Mouse (Mus musculus): ENCODE data around the gene Gfod1. TPM values are rescaled to one million over a fixed set of nuclear protein-coding genes. Genes with fewer than 3 reads are reported as not detected.
A peak's percentile ranks its signal among the peaks of the same experiment; 100 is the strongest.

Gene Gfod1
- polyA plus RNA-seq, 1 experiment from 2014 or later: 0.50 TPM

- Histone ChIP-seq H3K9me3 (ENCODE audit: control insufficient read depth) (no peaks in the 10 kb centered on the region), H3K4me1 (replicated peaks; ENCODE audit: control insufficient read depth, insufficient read depth, low read length) (peaks cover 11% of the 10 kb centered on the region), H3K27me3 (replicated peaks; ENCODE audit: control insufficient read depth, insufficient read depth, low read length) (no peaks in the 10 kb centered on the region), H3K36me3 (ENCODE audit: control insufficient read depth, insufficient read depth) (no peaks in the 10 kb centered on the region), H3K4me2 (replicated peaks; ENCODE audit: low read depth) (no peak overlapping the region), H3K9ac (ENCODE audit: low read depth, low read length) (no peak overlapping the region), H3K4me3 (ENCODE audit: low read depth, low read length) (no peak overlapping the region), H3K27ac (ENCODE audit: low read depth, low read length) (no peak overlapping the region)
- ATAC-seq: no peak
- WGBS: 41% methylated on average over 6 of the region's 6 CpGs
- TF ChIP-seq CTCF (IDR thresholded peaks at IDR 0.05; ENCODE audit: low read depth): no peak
Measured at GRCm38 (mm10) chr13:43228141-43228540, 75.8 kb downstream of the Gfod1 start.

- no peaks in the 10 kb centered on the region for H3K27me3 ChIP-seq (replicated peaks; ENCODE audit: control insufficient read depth, insufficient read depth, low read length)
- H3K36me3 ChIP-seq (ENCODE audit: control insufficient read depth, insufficient read depth): no peaks in the 10 kb centered on the region
- no peaks in the 10 kb centered on the region for H3K4me1 ChIP-seq (replicated peaks; ENCODE audit: control insufficient read depth, insufficient read depth, low read length)
- no peak overlapping the region for H3K4me2 ChIP-seq (replicated peaks; ENCODE audit: low read depth)
- no peak overlapping the region for H3K9ac ChIP-seq (ENCODE audit: low read depth, low read length)
- no peak for TF ChIP-seq CTCF (IDR thresholded peaks at IDR 0.05; ENCODE audit: low read depth)
- ATAC-seq: no peak
- H3K27ac ChIP-seq (ENCODE audit: low read depth, low read length): no peak overlapping the region
- no peak overlapping the region for H3K4me3 ChIP-seq (ENCODE audit: low read depth, low read length)
- 85% methylated on average over 10 of the region's 10 CpGs for WGBS
- no peaks in the 10 kb centered on the region for H3K9me3 ChIP-seq (ENCODE audit: control insufficient read depth)
Measured at GRCm38 (mm10) chr13:43226041-43226440, 77.9 kb downstream of the Gfod1 start.

- Histone ChIP-seq H3K9me3 (ENCODE audit: control insufficient read depth) (no peaks in the 10 kb centered on the region), H3K27ac (ENCODE audit: low read depth, low read length) (no peak overlapping the region), H3K9ac (ENCODE audit: low read depth, low read length) (no peak overlapping the region), H3K36me3 (ENCODE audit: control insufficient read depth, insufficient read depth) (no peaks in the 10 kb centered on the region), H3K4me3 (ENCODE audit: low read depth, low read length) (no peak overlapping the region), H3K4me2 (replicated peaks; ENCODE audit: low read depth) (no peak overlapping the region), H3K27me3 (replicated peaks; ENCODE audit: control insufficient read depth, insufficient read depth, low read length) (no peaks in the 10 kb centered on the region), H3K4me1 (replicated peaks; ENCODE audit: control insufficient read depth, insufficient read depth, low read length) (no peaks in the 10 kb centered on the region)
- 78% methylated on average over 5 of the region's 5 CpGs for WGBS
- ATAC-seq: no peak
- TF ChIP-seq CTCF (IDR thresholded peaks at IDR 0.05; ENCODE audit: low read depth): peak; percentile 51
Measured at GRCm38 (mm10) chr13:43225161-43225560, 78.8 kb downstream of the Gfod1 start.

- Histone ChIP-seq H3K9ac (ENCODE audit: low read depth, low read length) (no peak overlapping the region), H3K4me2 (replicated peaks; ENCODE audit: low read depth) (no peak overlapping the region), H3K4me3 (ENCODE audit: low read depth, low read length) (no peak overlapping the region), H3K27me3 (replicated peaks; ENCODE audit: control insufficient read depth, insufficient read depth, low read length) (no peaks in the 10 kb centered on the region), H3K4me1 (replicated peaks; ENCODE audit: control insufficient read depth, insufficient read depth, low read length) (no peaks in the 10 kb centered on the region), H3K9me3 (ENCODE audit: control insufficient read depth) (no peaks in the 10 kb centered on the region), H3K36me3 (ENCODE audit: control insufficient read depth, insufficient read depth) (no peaks in the 10 kb centered on the region), H3K27ac (ENCODE audit: low read depth, low read length) (no peak overlapping the region)
- WGBS: 78% methylated on average over 1 of the region's 1 CpGs
- TF ChIP-seq CTCF (IDR thresholded peaks at IDR 0.05; ENCODE audit: low read depth): no peak
- no peak for ATAC-seq
Measured at GRCm38 (mm10) chr13:43222084-43222483, 81.9 kb downstream of the Gfod1 start.

DNA sequence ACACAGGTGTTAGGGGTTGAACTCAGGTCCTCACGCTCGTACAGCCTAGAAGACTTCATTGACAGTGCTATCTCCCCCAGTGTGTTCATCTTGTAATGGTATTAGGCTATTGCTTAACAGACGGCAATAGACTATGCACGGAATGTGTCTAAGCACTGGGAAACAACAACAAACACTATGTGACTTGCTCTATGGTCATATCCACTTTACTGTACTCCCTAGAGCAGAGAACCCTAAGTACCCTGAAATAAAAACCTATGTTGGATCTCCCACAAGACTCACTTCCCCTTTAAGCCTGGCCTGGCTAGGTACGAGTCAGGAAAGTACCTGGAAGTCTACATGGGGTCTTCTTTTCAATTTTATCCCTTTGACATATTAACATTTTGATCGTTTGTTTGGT lies 82.7 kb downstream of the Gfod1 start:
- Histone ChIP-seq H3K9me3 (ENCODE audit: control insufficient read depth) (no peaks in the 10 kb centered on the region), H3K36me3 (ENCODE audit: control insufficient read depth, insufficient read depth) (no peaks in the 10 kb centered on the region), H3K27ac (ENCODE audit: low read depth, low read length) (no peak overlapping the region), H3K4me3 (ENCODE audit: low read depth, low read length) (no peak overlapping the region), H3K4me1 (replicated peaks; ENCODE audit: control insufficient read depth, insufficient read depth, low read length) (no peaks in the 10 kb centered on the region), H3K27me3 (replicated peaks; ENCODE audit: control insufficient read depth, insufficient read depth, low read length) (no peaks in the 10 kb centered on the region), H3K9ac (ENCODE audit: low read depth, low read length) (no peak overlapping the region), H3K4me2 (replicated peaks; ENCODE audit: low read depth) (no peak overlapping the region)
- WGBS: 89% methylated on average over 6 of the region's 6 CpGs
- no peak for TF ChIP-seq CTCF (IDR thresholded peaks at IDR 0.05; ENCODE audit: low read depth)
- ATAC-seq: no peak

DNA sequence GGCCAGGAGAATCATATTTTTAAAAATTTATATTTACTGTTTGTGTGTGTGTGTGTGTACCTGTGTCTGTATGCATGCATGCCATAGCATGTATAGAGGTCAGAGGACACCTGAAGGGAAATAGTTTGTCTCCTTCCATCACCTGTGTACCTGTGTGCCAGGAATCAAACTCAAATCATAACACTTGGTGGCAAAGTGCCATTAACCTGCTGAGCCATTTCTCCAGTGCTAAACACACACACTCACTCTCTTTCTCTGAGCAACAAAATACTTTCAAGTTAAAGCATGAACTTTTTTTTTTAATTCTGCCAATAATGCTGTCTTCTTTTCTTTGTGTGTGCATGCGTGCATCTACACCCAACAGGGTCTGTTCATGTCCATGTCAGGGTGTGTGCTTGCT lies 83.3 kb downstream of the Gfod1 start:
- WGBS: 85% methylated on average over 1 of the region's 1 CpGs
- no peak overlapping the region for H3K4me2 ChIP-seq (replicated peaks; ENCODE audit: low read depth)
- H3K4me1 ChIP-seq (replicated peaks; ENCODE audit: control insufficient read depth, insufficient read depth, low read length): no peaks in the 10 kb centered on the region; the same call in 1 of the 2 replicates
- H3K9me3 ChIP-seq (ENCODE audit: control insufficient read depth): no peaks in the 10 kb centered on the region
- ATAC-seq: no peak
- no peak overlapping the region for H3K4me3 ChIP-seq (ENCODE audit: low read depth, low read length)
- no peak for TF ChIP-seq CTCF (IDR thresholded peaks at IDR 0.05; ENCODE audit: low read depth)
- H3K27me3 ChIP-seq (replicated peaks; ENCODE audit: control insufficient read depth, insufficient read depth, low read length): no peaks in the 10 kb centered on the region
- H3K36me3 ChIP-seq (ENCODE audit: control insufficient read depth, insufficient read depth): no peaks in the 10 kb centered on the region
- H3K27ac ChIP-seq (ENCODE audit: low read depth, low read length): no peak overlapping the region
- no peak overlapping the region for H3K9ac ChIP-seq (ENCODE audit: low read depth, low read length)

- H3K27ac ChIP-seq (ENCODE audit: low read depth, low read length): no peak overlapping the region
- H3K27me3 ChIP-seq (replicated peaks; ENCODE audit: control insufficient read depth, insufficient read depth, low read length): no peaks in the 10 kb centered on the region
- no peak overlapping the region for H3K9ac ChIP-seq (ENCODE audit: low read depth, low read length)
- TF ChIP-seq CTCF (IDR thresholded peaks at IDR 0.05; ENCODE audit: low read depth): no peak
- ATAC-seq: no peak
- no peaks in the 10 kb centered on the region; the same call in 1 of the 2 replicates for H3K4me1 ChIP-seq (replicated peaks; ENCODE audit: control insufficient read depth, insufficient read depth, low read length)
- no peaks in the 10 kb centered on the region for H3K9me3 ChIP-seq (ENCODE audit: control insufficient read depth)
- H3K36me3 ChIP-seq (ENCODE audit: control insufficient read depth, insufficient read depth): no peaks in the 10 kb centered on the region
- H3K4me2 ChIP-seq (replicated peaks; ENCODE audit: low read depth): no peak overlapping the region
- no peak overlapping the region for H3K4me3 ChIP-seq (ENCODE audit: low read depth, low read length)
- 56% methylated on average over 4 of the region's 4 CpGs for WGBS
Measured at GRCm38 (mm10) chr13:43218764-43219163, 85.2 kb downstream of the Gfod1 start.
